Mouse (Mus musculus): ENCODE measurements around the gene Elp4.

- no peak for TF ChIP-seq CTCF (IDR thresholded peaks at IDR 0.05; ENCODE audit: extremely low read depth, insufficient read depth, insufficient read length, insufficient replicate concordance)
- TF ChIP-seq POLR2A (IDR thresholded peaks at IDR 0.05; ENCODE audit: low read depth, low read length), result no peak
Observed at GRCm38 (mm10) chr2:105659926-105660873, 244.2 kb downstream of the Elp4 start.

Measured in spleen, adult 2 months (tissue).